Mouse (Mus musculus) midbrain, embryonic 13.5 days (tissue): ENCODE measurements around the gene Sema3a. TPM values are rescaled to one million over a fixed set of nuclear protein-coding genes. Genes with fewer than 3 reads are reported as not detected.

Source experiments
- ATAC-seq: fragments of 200-750 bp; cut with Nextera tagmentation; 2 replicates; pipeline ENCODE4 v1.8.0; 2017; ENCODE audit warnings: mild to moderate bottlenecking, moderate TSS enrichment, moderate library complexity
- H3K27ac ChIP-seq: fragments of 300-500 bp; sonication (generic); 2 replicates; pipeline ENCODE4 v1.5.1; 2015; ENCODE audit warnings: inconsistent platforms, mild to moderate bottlenecking, moderate library complexity
- H3K27me3 ChIP-seq: fragments of 300-500 bp; sonication (generic); 2 replicates; pipeline ENCODE4 v1.6.1; 2015; ENCODE audit warnings: mild to moderate bottlenecking, inconsistent platforms
- H3K36me3 ChIP-seq: fragments of 300-500 bp; sonication (generic); 2 replicates; pipeline ENCODE4 v1.6.1; 2015; ENCODE audit warnings: mild to moderate bottlenecking, inconsistent platforms
- H3K4me1 ChIP-seq: fragments of 300-500 bp; sonication (generic); replicated peaks from 2 replicates; pipeline ENCODE4 v1.6.1; 2015; ENCODE audit warnings: inconsistent platforms
- H3K4me2 ChIP-seq: fragments of 300-500 bp; sonication (generic); replicated peaks from 2 replicates; pipeline ENCODE4 v1.6.1; 2015; ENCODE audit warnings: moderate library complexity, mild to moderate bottlenecking, inconsistent platforms
- H3K4me3 ChIP-seq: fragments of 300-500 bp; sonication (generic); replicated peaks from 2 replicates; pipeline ENCODE4 v1.5.1; 2015; ENCODE audit warnings: mild to moderate bottlenecking, inconsistent platforms
- H3K9ac ChIP-seq: fragments of 300-500 bp; sonication (generic); replicated peaks from 2 replicates; pipeline ENCODE4 v1.6.1; 2015; ENCODE audit warnings: mild to moderate bottlenecking, inconsistent platforms
- H3K9me3 ChIP-seq: fragments of 300-500 bp; sonication (generic); 2 replicates; pipeline ENCODE4 v1.6.1; 2016; ENCODE audit warnings: mild to moderate bottlenecking, inconsistent platforms
- WGBS: fragments of 180-500 bp; shearing (Covaris S2); methylation state at CpG from one replicate; pipeline ENCODE4 v1.1.7; 2015; 5-methylcytosine and 5-hydroxymethylcytosine counted together
- polyA plus RNA-seq: library from polyadenylated mRNA; unstranded; fragments of >200 nt; fragmentation: Nextera tagmentation; extraction: Ambion mirVana; gene quantifications from 2 replicates; pipeline ENCODE4 v1.2.1, GENCODE M21; 2015

The Sema3a gene
- polyA plus RNA-seq, 1 experiment from 2014 or later = 4.5 TPM

GRCm38 (mm10) chr5:13509163-13509562 is 383.9 kb downstream of the Sema3a start:
- no peaks in the 10 kb centered on the region for H3K9me3 ChIP-seq
- no peak overlapping the region for H3K27ac ChIP-seq
- H3K4me1 ChIP-seq = no peaks in the 10 kb centered on the region
- H3K36me3 ChIP-seq = no peaks in the 10 kb centered on the region
- H3K4me2 ChIP-seq = no peak overlapping the region
- H3K9ac ChIP-seq = no peak overlapping the region
- H3K4me3 ChIP-seq = no peak overlapping the region
- peaks cover 28% of the 10 kb centered on the region for H3K27me3 ChIP-seq
- WGBS = 85% methylated on average over 3 of the region's 3 CpGs
- no peak for ATAC-seq

DNA sequence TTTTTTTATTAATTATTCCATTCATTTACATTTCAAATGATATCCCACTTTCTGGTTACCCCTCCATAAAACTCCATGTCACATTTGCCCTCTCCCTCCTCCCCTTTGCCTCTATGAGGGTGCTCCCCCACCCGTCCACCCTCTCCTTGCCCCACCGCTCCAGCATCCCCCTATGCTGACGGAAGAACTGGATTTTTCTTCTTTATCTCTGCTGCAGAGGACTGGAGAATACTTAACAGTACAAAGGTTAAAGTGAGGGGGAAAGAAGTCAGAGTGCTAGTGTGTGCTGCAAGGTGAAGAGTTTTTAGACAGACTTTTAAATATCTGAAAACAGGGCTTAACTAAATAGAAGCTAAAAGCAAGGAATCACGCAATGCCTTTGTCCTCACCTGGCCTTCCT is 391.8 kb downstream of the Sema3a start:
- no peak for ATAC-seq
- Histone ChIP-seq H3K27ac (no peak overlapping the region), H3K4me3 (no peak overlapping the region), H3K4me1 (no peaks in the 10 kb centered on the region), H3K36me3 (no peaks in the 10 kb centered on the region), H3K4me2 (no peak overlapping the region), H3K9me3 (no peaks in the 10 kb centered on the region), H3K27me3 (peaks cover 77% of the 10 kb centered on the region), H3K9ac (no peak overlapping the region)
- WGBS = 89% methylated on average over 4 of the region's 4 CpGs

- WGBS = 61% methylated on average over 3 of the region's 3 CpGs
- Histone ChIP-seq H3K36me3 (no peaks in the 10 kb centered on the region), H3K9ac (no peak overlapping the region), H3K9me3 (no peaks in the 10 kb centered on the region), H3K4me2 (no peak overlapping the region), H3K27ac (no peak overlapping the region), H3K27me3 (peaks cover 73% of the 10 kb centered on the region), H3K4me1 (peaks cover 6% of the 10 kb centered on the region; the same call in 1 of the 2 replicates), H3K4me3 (no peak overlapping the region)
- no peak for ATAC-seq
Observed at GRCm38 (mm10) chr5:13525597-13525996, 400.4 kb downstream of the Sema3a start.

DNA sequence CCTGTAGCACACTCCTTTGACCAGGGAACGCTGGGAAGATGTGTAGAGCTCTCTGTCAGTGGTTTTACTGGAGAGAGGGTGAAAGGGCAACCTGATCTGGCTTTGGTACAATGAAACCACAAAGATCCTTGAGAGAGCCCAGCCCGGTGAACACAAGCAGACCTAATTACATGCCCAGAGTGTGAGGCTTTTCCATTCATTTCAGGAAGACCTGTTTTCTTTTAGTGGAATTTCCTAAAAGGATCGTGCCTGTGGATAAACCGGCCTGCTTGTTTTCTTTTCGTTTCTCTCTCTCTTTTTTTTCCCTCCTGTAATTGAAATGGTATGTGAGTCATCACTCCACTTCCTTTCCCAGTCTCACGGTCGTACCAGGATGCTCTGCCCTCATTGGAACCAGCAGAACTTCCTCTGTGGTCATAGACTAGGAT is 401.8 kb downstream of the Sema3a start:
- no peak overlapping the region for H3K27ac ChIP-seq
- no peak overlapping the region for H3K4me2 ChIP-seq
- peaks cover 72% of the 10 kb centered on the region for H3K27me3 ChIP-seq
- no peaks in the 10 kb centered on the region for H3K36me3 ChIP-seq
- H3K9ac ChIP-seq = no peak overlapping the region
- 8% methylated on average over 7 of the region's 7 CpGs for WGBS
- no peaks in the 10 kb centered on the region for H3K9me3 ChIP-seq
- no peak for ATAC-seq
- peaks cover 6% of the 10 kb centered on the region; the same call in 1 of the 2 replicates for H3K4me1 ChIP-seq
- no peak overlapping the region for H3K4me3 ChIP-seq

GRCm38 (mm10) chr5:13529226-13529625 is 404.0 kb downstream of the Sema3a start:
- Histone ChIP-seq H3K4me3 (no peak overlapping the region), H3K27ac (no peak overlapping the region), H3K9ac (no peak overlapping the region), H3K36me3 (no peaks in the 10 kb centered on the region), H3K4me1 (peaks cover 6% of the 10 kb centered on the region; the same call in 1 of the 2 replicates), H3K9me3 (no peaks in the 10 kb centered on the region), H3K27me3 (peaks cover 65% of the 10 kb centered on the region), H3K4me2 (no peak overlapping the region)
- WGBS = 2% methylated on average over 4 of the region's 4 CpGs
- ATAC-seq = peak; percentile 98

- Histone ChIP-seq H3K27me3 (peaks cover 86% of the 10 kb centered on the region), H3K4me3 (no peak overlapping the region), H3K36me3 (no peaks in the 10 kb centered on the region), H3K4me2 (no peak overlapping the region), H3K9me3 (no peaks in the 10 kb centered on the region; the same call in 1 of the 2 replicates), H3K9ac (no peak overlapping the region), H3K4me1 (peaks cover 9% of the 10 kb centered on the region; the same call in 1 of the 2 replicates), H3K27ac (no peak overlapping the region)
- WGBS = 8% methylated on average over 2 of the region's 2 CpGs
- no peak for ATAC-seq
Observed at GRCm38 (mm10) chr5:13547472-13548209, 422.4 kb downstream of the Sema3a start.

DNA sequence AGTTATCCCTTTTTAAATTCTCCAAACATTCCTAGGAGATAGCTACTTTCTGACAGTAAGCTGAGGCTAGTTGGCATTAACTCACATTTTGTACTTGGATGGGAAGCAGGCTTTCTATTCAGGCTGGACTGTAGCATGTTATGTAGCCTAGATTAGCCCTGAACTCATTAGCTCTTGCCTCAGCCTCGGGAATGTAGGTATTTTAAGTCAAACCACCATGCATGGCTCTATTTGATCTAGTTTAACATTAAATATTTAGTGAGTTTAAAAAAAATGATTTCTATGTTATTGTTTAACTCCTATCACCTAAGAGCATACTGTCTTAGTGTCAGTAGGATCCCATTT is 423.0 kb downstream of the Sema3a start:
- Histone ChIP-seq H3K9me3 (no peaks in the 10 kb centered on the region; the same call in 1 of the 2 replicates), H3K4me2 (no peak overlapping the region), H3K27ac (no peak overlapping the region), H3K27me3 (peaks cover 85% of the 10 kb centered on the region), H3K4me1 (peaks cover 9% of the 10 kb centered on the region; the same call in 1 of the 2 replicates), H3K4me3 (no peak overlapping the region), H3K9ac (no peak overlapping the region), H3K36me3 (no peaks in the 10 kb centered on the region)
- ATAC-seq = no peak
- WGBS = 22% methylated on average over 1 of the region's 1 CpGs

DNA sequence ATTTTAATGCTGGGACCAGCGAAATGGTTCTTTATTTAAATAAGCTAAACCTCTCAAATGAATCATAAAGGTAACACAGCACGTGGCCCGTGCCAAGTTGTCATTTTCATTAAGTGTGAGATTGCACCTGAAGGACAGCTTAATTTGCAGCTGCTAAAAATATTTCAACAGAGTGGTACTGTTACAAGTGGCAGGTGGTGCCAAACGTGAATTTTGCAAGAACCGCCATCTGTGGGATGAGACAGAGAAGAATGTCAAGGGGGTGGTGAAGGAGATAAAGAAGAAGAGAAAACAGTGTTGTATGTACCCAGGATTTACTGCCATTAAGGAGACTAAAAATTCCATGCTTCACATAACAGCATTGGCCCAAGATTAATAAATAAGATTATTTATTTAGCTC is 423.9 kb downstream of the Sema3a start:
- WGBS = 81% methylated on average over 5 of the region's 5 CpGs
- no peaks in the 10 kb centered on the region; the same call in 1 of the 2 replicates for H3K9me3 ChIP-seq
- no peaks in the 10 kb centered on the region for H3K36me3 ChIP-seq
- ATAC-seq = no peak
- peaks cover 9% of the 10 kb centered on the region; the same call in 1 of the 2 replicates for H3K4me1 ChIP-seq
- no peak overlapping the region for H3K27ac ChIP-seq
- no peak overlapping the region for H3K4me2 ChIP-seq
- H3K9ac ChIP-seq = no peak overlapping the region
- H3K4me3 ChIP-seq = no peak overlapping the region
- H3K27me3 ChIP-seq = peaks cover 90% of the 10 kb centered on the region

- H3K27me3 ChIP-seq = peaks cover 83% of the 10 kb centered on the region
- no peak overlapping the region for H3K4me2 ChIP-seq
- H3K9ac ChIP-seq = no peak overlapping the region
- no peak overlapping the region for H3K27ac ChIP-seq
- 46% methylated on average over 1 of the region's 1 CpGs for WGBS
- H3K36me3 ChIP-seq = no peaks in the 10 kb centered on the region
- no peak overlapping the region for H3K4me3 ChIP-seq
- no peak for ATAC-seq
- H3K4me1 ChIP-seq = peaks cover 9% of the 10 kb centered on the region; the same call in 1 of the 2 replicates
- no peaks in the 10 kb centered on the region; the same call in 1 of the 2 replicates for H3K9me3 ChIP-seq
Observed at GRCm38 (mm10) chr5:13550953-13551352, 425.7 kb downstream of the Sema3a start.

DNA sequence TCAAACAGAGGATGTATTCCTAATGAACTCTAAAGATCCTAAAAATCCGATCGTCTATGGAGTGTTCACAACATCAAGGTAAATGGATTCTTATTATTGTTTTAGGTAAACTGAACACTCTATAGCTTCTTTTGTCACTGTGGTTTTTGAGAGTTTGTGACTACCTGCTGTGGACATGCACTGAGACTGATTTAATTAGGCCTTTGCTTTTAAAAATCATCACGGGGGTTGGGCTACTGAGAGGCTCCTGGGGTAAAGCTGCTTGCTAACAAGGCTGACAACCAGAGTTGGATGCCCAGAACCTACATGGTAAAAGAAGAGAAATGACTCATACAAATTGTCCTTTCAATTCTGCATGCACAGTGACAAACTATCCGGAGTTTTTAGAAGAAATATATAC is 432.0 kb downstream of the Sema3a start:
- Histone ChIP-seq H3K4me2 (no peak overlapping the region), H3K27me3 (peaks cover 37% of the 10 kb centered on the region), H3K36me3 (no peaks in the 10 kb centered on the region), H3K4me1 (no peaks in the 10 kb centered on the region), H3K9ac (no peak overlapping the region), H3K27ac (no peak overlapping the region), H3K9me3 (no peaks in the 10 kb centered on the region), H3K4me3 (no peak overlapping the region)
- 17% methylated on average over 4 of the region's 4 CpGs for WGBS
- no peak for ATAC-seq

DNA sequence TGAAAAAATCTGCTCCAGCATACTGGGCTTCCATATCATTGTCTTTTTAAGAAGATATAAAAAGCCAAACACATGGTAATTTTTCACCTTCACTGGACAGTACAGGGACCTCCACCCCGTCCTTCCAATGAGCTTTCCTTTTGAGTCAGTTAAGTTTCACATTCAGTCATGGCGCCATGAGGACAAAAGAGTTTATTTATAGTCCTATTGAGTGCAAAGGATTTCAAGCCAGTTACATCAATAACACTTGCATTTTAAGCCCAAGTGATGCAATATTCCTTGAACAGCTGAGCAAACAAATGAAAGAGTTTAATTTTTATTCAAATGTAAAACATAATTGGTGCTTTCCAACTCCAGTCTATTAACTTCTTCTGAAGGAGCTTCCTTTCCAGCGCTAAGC is 448.7 kb downstream of the Sema3a start:
- Histone ChIP-seq H3K27ac (no peak overlapping the region), H3K36me3 (no peaks in the 10 kb centered on the region), H3K27me3 (peaks cover 7% of the 10 kb centered on the region; the same call in 1 of the 2 replicates), H3K9me3 (no peaks in the 10 kb centered on the region), H3K4me3 (no peak overlapping the region), H3K9ac (no peak overlapping the region), H3K4me2 (no peak overlapping the region), H3K4me1 (no peaks in the 10 kb centered on the region)
- 71% methylated on average over 3 of the region's 3 CpGs for WGBS
- no peak for ATAC-seq

DNA sequence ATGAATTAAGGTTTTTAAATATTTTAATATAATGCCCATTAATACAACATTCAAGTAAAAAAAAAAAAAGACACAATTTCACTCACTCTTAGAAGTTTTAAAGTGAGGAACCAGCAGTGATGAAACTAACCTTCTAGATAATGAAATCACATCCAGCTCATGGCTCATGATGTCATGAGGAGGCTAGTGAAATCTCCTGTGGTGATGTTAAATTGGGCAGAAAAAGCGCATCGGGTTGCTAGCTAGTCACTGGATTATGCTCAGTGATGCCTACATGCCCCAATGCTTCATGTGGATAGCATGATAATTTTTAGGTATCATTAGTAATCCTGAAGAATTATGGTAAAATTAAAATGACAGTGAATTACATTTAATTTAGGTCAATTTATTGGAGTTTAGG is 453.9 kb downstream of the Sema3a start:
- ATAC-seq = no peak
- Histone ChIP-seq H3K27ac (no peak overlapping the region), H3K9me3 (no peaks in the 10 kb centered on the region), H3K27me3 (peaks cover 13% of the 10 kb centered on the region), H3K4me3 (no peak overlapping the region), H3K36me3 (no peaks in the 10 kb centered on the region), H3K4me1 (no peaks in the 10 kb centered on the region), H3K9ac (no peak overlapping the region), H3K4me2 (no peak overlapping the region)
- WGBS = 41% methylated on average over 2 of the region's 2 CpGs
